Mouse (Mus musculus): ENCODE results near the gene Gm15517. TPM values are rescaled to one million over a fixed set of nuclear protein-coding genes. Genes with fewer than 3 reads are reported as not detected.

Gm15517 gene
- total and polyA plus RNA-seq, 3 experiments = not detected

DNA sequence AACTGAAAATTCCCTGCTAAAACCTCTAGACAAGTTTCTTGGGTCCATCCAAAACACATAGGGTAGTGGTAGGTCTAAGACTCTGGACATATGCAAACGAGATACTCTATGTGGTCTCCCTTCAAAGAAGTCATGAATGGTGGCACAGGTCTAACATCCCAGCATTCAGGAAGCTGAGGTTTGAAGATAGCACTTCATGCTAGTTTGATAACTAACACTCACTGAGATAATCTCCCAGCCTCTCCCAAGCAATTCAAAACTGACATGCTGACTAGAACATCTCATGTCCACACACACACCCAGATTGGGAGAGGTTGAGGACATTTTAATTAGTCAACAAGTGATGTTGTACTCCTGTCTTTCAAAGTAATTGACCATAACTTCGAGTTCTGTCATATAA is 21.3 kb upstream of the Gm15517 start (continued):
- TF ChIP-seq CHD1 (IDR thresholded peaks at IDR 0.05; ENCODE audit: low read depth, low read length) (no peak), GABPA (IDR thresholded peaks at IDR 0.05; ENCODE audit: low read depth, low read length) (no peak), ZC3H11A (IDR thresholded peaks at IDR 0.05; ENCODE audit: low read depth, low read length) (no peak), TCF12 (IDR thresholded peaks at IDR 0.05; ENCODE audit: low read depth, low read length) (peak; percentile 48; the same call in 1 of the 2 replicates), MEF2A (IDR thresholded peaks at IDR 0.05; ENCODE audit: extremely low read depth, insufficient replicate concordance, low read depth, low read length, poor library complexity, severe bottlenecking) (no peak), RCOR1 (IDR thresholded peaks at IDR 0.05; ENCODE audit: low read depth, low read length) (peak; percentile 70; the same call in 1 of the 2 replicates), E2F4 (IDR thresholded peaks at IDR 0.05; ENCODE audit: borderline replicate concordance, low read depth, low read length) (no peak), MYB (IDR thresholded peaks at IDR 0.05; ENCODE audit: low read depth, low read length) (no peak), USF1 (IDR thresholded peaks at IDR 0.05; ENCODE audit: low read depth, low read length) (no peak), USF2 (IDR thresholded peaks at IDR 0.05; ENCODE audit: borderline replicate concordance in 1 of 2, insufficient read depth in 1 of 2, low read depth in 1 of 2, low read length in 2 of 2) (no peak), ELF1 (IDR thresholded peaks at IDR 0.05; ENCODE audit: low read depth, low read length) (no peak), NELFE (IDR thresholded peaks at IDR 0.05; ENCODE audit: low read depth, low read length) (no peak)

DNA sequence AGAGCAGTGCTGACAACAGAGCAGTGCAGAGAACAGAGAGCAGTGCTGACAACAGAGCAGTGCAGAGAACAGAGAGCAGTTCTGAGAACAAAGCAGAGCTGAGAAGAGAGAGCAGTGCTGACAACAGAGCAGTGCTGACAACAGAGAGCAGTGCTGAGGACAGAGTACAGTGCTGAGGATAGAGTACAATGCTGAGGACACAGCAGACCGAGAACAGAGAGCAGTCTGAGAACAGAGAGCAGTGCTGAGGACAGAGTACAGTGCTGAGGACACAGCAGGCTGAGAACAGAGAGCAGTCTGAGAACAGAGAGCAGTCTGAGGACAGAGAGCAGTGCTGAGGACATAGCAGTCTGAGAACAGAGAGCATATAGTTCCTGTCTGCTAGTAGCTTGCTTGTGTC is 20.5 kb upstream of the Gm15517 start:
- H3K4me1 ChIP-seq (ENCODE audit: control insufficient read depth in 1 of 2, insufficient read depth in 2 of 2, low read length in 2 of 2) = peaks cover 10 to 31% of the 10 kb centered on the region in 2 experiments

More for the DNA sequence above, 20.5 kb upstream of the Gm15517 start:
- Histone ChIP-seq H3K79me2 (ENCODE audit: control insufficient read depth, insufficient read depth, low read length, poor library complexity) (no peaks in the 10 kb centered on the region), H3K9me3 (replicated peaks; ENCODE audit: insufficient read depth, low read length) (no peaks in the 10 kb centered on the region), H3K27me3 (ENCODE audit: control insufficient read depth in 1 of 2, insufficient read depth in 2 of 2, low read length in 2 of 2) (no peaks in the 10 kb centered on the region), H3K4me3 (ENCODE audit: control insufficient read depth in 1 of 2, insufficient read depth in 1 of 2, low read depth in 2 of 2, low read length in 2 of 2) (no peak overlapping the region), H3K27ac (ENCODE audit: control insufficient read depth, low read depth, low read length) (no peak overlapping the region), H3K9ac (ENCODE audit: control insufficient read depth, low read depth, low read length, poor library complexity, severe bottlenecking) (no peak overlapping the region), H3K36me3 (ENCODE audit: control insufficient read depth in 1 of 2, insufficient read depth in 2 of 2, low read length in 2 of 2) (peaks cover 0 to 10% of the 10 kb centered on the region in 2 experiments; a peak in 2 of 4 replicates)
- TF ChIP-seq ZMIZ1 (IDR thresholded peaks at IDR 0.05; ENCODE audit: low read depth, low read length) (no peak), MXI1 (IDR thresholded peaks at IDR 0.05; ENCODE audit: low read depth, low read length) (no peak), TCF12 (IDR thresholded peaks at IDR 0.05; ENCODE audit: low read depth, low read length) (no peak), POLR2AphosphoS2 (IDR thresholded peaks at IDR 0.05; ENCODE audit: low read length) (no peak), GABPA (IDR thresholded peaks at IDR 0.05; ENCODE audit: low read depth, low read length) (no peak), RCOR1 (IDR thresholded peaks at IDR 0.05; ENCODE audit: low read depth, low read length) (no peak), MAX (IDR thresholded peaks at IDR 0.05; ENCODE audit: low read length) (no peak), USF2 (IDR thresholded peaks at IDR 0.05; ENCODE audit: borderline replicate concordance in 1 of 2, insufficient read depth in 1 of 2, low read depth in 1 of 2, low read length in 2 of 2) (no peak), ETS1 (IDR thresholded peaks at IDR 0.05; ENCODE audit: low read depth, low read length) (no peak), RAD21 (IDR thresholded peaks at IDR 0.05; ENCODE audit: low read depth, low read length) (no peak), ELF1 (IDR thresholded peaks at IDR 0.05; ENCODE audit: low read depth, low read length) (no peak), USF1 (IDR thresholded peaks at IDR 0.05; ENCODE audit: low read depth, low read length) (no peak), MEF2A (IDR thresholded peaks at IDR 0.05; ENCODE audit: extremely low read depth, insufficient replicate concordance, low read depth, low read length, poor library complexity, severe bottlenecking) (no peak), MAZ (IDR thresholded peaks at IDR 0.05; ENCODE audit: low read depth, low read length) (no peak), TBP (IDR thresholded peaks at IDR 0.05; ENCODE audit: low read depth, low read length) (no peak), POLR2A (IDR thresholded peaks at IDR 0.05; ENCODE audit: control insufficient read depth in 1 of 2, insufficient read depth in 1 of 2, low read depth in 1 of 2, low read length in 2 of 2, poor library complexity in 1 of 2) (no peak), TAL1 (IDR thresholded peaks at IDR 0.05; ENCODE audit: low read length) (no peak), MYB (IDR thresholded peaks at IDR 0.05; ENCODE audit: low read depth, low read length) (no peak), SIN3A (IDR thresholded peaks at IDR 0.05; ENCODE audit: low read length) (no peak)
- DNase-seq (ENCODE audit: low read depth, low spot score) = no peak

Data from MEL (cell line).